9 mouse cellular contexts compared by ENCODE assay signal in genomic region chr12:33341351-33341892, GRCm38 (mm10). TPM values are rescaled to one million over a fixed set of nuclear protein-coding genes. Genes with fewer than 3 reads are reported as not detected.
DNase-seq lines count a peak whose midpoint lies in the region; ATAC-seq and TF ChIP-seq lines count a peak whose summit lies in the region.
"Had no signal": no experiment of that assay in that cellular context is flagged by ENCODE, and none has a peak within 500 bp of the region (broad histone marks: within the 10 kb centered on the region; RNA-seq: fewer than 3 reads in every experiment).

No protein-coding gene starts in this region.

- peak; percentile 22 for DNase-seq in kidney, postnatal 10 days
- DNase-seq in kidney, adult 2 months = no peak
- DNase-seq in cerebellum, postnatal 36 days = peak; percentile 55 to 71
- DNase-seq in layer of hippocampus, postnatal 36 days = peak; percentile 59 to 62
- DNase-seq in spleen, postnatal 14 days (ENCODE audit: low spot score in 2 of 2) = no peak
- DNase-seq in kidney, adult 18-20 months = no peak

- TF ChIP-seq POLR2A in kidney, adult 2 months (IDR thresholded peaks at IDR 0.05; ENCODE audit: low read depth, low read length) = no peak

- H3K4me1 ChIP-seq in kidney, adult 2 months (ENCODE audit: control insufficient read depth, insufficient read depth, low read length) = no peaks in the 10 kb centered on the region

- 83% methylated on average over 17 of the region's 17 CpGs for WGBS in kidney, adult 2 months

- TF ChIP-seq CTCF in kidney, adult 2 months (conservative IDR thresholded peaks at IDR 0.05; ENCODE audit: insufficient read depth, insufficient read length, low read depth, low read length) = no peak

- H3K27me3 ChIP-seq in kidney, adult 2 months (replicated peaks; ENCODE audit: control insufficient read depth, insufficient read depth, low read length) = no peaks in the 10 kb centered on the region
- H3K27me3 ChIP-seq: embryonic facial prominence, embryonic 15.5 days had no signal

- no peak overlapping the region for H3K4me3 ChIP-seq in kidney, adult 2 months (ENCODE audit: insufficient read depth, low read depth, low read length)
- H3K4me3 ChIP-seq: embryonic facial prominence, embryonic 15.5 days had no signal

- peak; percentile 57 for ATAC-seq in cerebellum, adult (ENCODE audit: insufficient number of reproducible peaks, low FRiP score, low TSS enrichment)

- peaks cover 2% of the 10 kb centered on the region; the same call in 1 of the 2 replicates for H3K36me3 ChIP-seq in kidney, adult 2 months (ENCODE audit: control insufficient read depth, insufficient read depth, low read length)
- H3K36me3 ChIP-seq: embryonic facial prominence, embryonic 15.5 days had no signal

- H3K27ac ChIP-seq in kidney, adult 2 months (ENCODE audit: insufficient read depth, low read depth, low read length) = no peak overlapping the region
- H3K27ac ChIP-seq: embryonic facial prominence, embryonic 15.5 days had no signal

RNA-seq across cellular contexts. Expression of gene Efcab10, which starts 53.2 kb away (rescaled TPM):
- 0.17 TPM in 1 of 2 replicates, not detected in the other for polyA plus RNA-seq in kidney, adult 2 months (2012; rRNA removed)
- total RNA-seq in layer of hippocampus, postnatal 36 days (2021) = 1 to 10 TPM; 2.6 to 4.5 TPM
- polyA plus RNA-seq: neural tube, embryonic 11.5 days had no signal

Comparison
In these comparisons a context has a peak if more than half of its experiments do, and no peak if none do; other contexts are left out.
1. DNase-seq: peak in kidney, postnatal 10 days (single experiment), cerebellum, postnatal 36 days (2 of 2) and layer of hippocampus, postnatal 36 days (2 of 2); none in kidney, adult 2 months (single experiment), spleen, postnatal 14 days (0 of 2) and kidney, adult 18-20 months (single experiment).